Mouse (Mus musculus) cerebellum, adult 2 months (tissue): ENCODE measurements around the gene Sytl1.

Experiments used
- CTCF ChIP-seq: fragments of 200-500 bp; IDR thresholded peaks from 2 replicates; pipeline ENCODE4 v1.5.1; 2011; ENCODE audit warnings: low read depth, mild to moderate bottlenecking, control low read depth, low read length, moderate library complexity, borderline replicate concordance; ENCODE audit not compliant: insufficient read depth
- POLR2A ChIP-seq: fragments of 200-500 bp; IDR thresholded peaks from 2 replicates; pipeline ENCODE4 v1.6.1; 2011; ENCODE audit warnings: low read length, control low read depth, borderline replicate concordance; ENCODE audit not compliant: insufficient read depth

- no peak for TF ChIP-seq CTCF
- TF ChIP-seq POLR2A: no peak
Observed at GRCm38 (mm10) chr4:133268931-133269330, 6.0 kb upstream of the Sytl1 start.
